Mouse (Mus musculus): Measurements from ENCODE around the gene Crtc2.

Gene Crtc2

DNA sequence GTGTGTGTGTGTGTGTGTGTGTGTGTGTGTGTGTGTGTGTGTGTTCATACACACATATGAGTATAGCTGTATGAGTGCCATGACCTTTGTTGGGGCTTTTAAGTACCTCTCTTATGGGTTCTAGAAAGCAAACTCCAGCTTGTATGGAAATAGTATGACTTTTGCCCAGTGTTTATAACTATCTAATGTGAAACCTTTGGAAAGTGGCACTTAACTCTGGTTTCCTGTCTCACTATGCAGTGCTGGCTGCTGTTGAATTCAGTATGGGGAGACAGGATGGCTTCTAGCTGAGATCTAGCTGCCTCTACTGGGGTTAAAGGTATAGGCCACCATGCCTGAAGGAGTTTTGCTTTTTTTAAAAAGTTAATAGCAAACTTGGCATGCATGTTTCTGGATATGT, 55.6 kb downstream of the Crtc2 start:
- DNase-seq (ENCODE audit: low spot score in 2 of 2) = no peak

DNA sequence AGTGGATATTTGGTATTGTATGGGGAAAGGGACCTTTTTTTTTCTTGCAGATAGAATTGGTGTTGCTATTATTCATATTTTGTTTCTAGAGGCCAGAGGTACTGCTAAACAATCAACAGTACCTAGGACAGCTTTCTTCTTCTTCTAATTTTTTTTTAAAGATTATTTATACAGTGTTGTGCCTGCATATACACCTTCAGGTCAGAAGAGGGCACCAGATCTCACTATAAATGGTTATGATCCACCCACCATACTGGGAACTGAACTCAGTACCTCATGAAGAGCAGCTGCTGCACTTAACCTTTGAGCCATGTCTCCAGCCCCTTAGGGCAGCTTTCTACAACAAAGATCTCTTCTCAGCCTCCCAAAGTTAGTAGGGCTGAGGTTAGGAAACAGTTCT, 59.4 kb downstream of the Crtc2 start:
- DNase-seq (ENCODE audit: low spot score in 2 of 2) = no peak
